Mouse (Mus musculus): ENCODE data around the gene Slc39a11. TPM values are rescaled to one million over a fixed set of nuclear protein-coding genes. Genes with fewer than 3 reads are reported as not detected.

Slc39a11 gene
- total RNA-seq, 2 experiments from 2014 or later: 21.7 to 23.1 TPM

DNA sequence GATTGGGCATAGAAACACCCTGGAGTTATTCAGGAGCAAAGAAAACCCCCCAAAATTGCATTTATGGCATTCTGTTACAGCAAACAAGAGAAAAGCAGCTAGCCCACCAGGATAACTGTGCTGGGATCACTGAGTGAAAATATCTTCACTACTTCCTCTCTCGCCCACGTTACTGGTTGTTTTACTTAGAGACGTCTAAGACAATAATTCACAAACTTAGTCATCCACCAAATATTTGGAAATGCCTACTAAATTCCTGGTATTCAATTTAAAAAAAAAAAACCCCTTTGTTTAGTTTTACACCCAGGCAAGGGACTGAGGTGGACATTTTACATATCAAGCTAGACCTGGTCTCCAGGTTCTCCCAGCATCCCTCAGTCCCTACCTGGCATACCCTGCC lies 384.3 kb downstream of the Slc39a11 start:
- TF ChIP-seq CTCF (conservative IDR thresholded peaks at IDR 0.05): no peak
- no peak for DNase-seq (ENCODE audit: low spot score in 2 of 2)
- Histone ChIP-seq H3K4me3 (no peak overlapping the region), H3K27ac (0 out of 2 replicates have a peak overlapping the region, but pooled peaks have one; percentile 14)

DNA sequence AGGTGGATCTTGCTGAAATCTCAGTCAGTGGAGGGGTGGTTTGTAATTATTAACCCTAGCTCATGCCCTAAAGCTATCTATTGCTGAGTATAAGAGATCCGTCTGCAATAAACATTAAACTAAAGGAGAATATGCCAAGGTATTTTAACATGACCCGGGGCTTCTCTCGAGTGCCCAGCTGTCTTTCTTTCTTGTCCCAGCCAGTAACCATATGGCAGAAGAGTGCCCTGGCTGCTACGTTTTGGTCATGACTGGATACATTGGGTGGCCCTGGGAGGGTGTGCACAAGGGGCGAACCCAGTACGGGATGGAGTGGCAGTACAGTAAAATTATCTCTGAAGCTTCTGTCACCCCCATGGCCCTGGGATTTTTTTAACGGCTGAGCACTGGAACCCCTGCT lies 385.9 kb downstream of the Slc39a11 start:
- no peak overlapping the region for H3K27ac ChIP-seq
- TF ChIP-seq CTCF (conservative IDR thresholded peaks at IDR 0.05): no peak
- no peak overlapping the region for H3K4me3 ChIP-seq
- no peak for DNase-seq (ENCODE audit: low spot score in 2 of 2)

DNA sequence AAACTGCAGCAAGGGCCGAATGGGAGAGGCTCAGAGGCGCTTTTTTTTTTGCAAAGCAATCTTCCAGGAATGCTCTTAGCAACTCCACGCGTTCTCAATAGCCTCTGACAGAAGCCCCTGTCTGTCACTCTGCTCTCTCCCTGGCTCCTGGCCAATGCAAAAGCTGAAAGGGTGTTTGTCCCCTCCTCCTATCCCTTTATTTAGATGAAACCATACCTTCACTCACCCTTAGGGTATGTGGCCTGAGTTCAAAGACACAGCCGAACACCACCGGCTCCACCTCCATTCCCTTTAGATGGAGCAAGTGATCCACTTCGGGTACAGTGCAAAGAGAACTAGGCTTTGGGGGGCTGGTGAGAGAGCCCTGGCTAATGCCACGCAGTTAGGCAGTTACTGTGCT lies 387.8 kb downstream of the Slc39a11 start:
- DNase-seq (ENCODE audit: low spot score in 2 of 2): no peak
- TF ChIP-seq CTCF (conservative IDR thresholded peaks at IDR 0.05): no peak
- Histone ChIP-seq H3K27ac (no peak overlapping the region), H3K4me3 (no peak overlapping the region)

DNA sequence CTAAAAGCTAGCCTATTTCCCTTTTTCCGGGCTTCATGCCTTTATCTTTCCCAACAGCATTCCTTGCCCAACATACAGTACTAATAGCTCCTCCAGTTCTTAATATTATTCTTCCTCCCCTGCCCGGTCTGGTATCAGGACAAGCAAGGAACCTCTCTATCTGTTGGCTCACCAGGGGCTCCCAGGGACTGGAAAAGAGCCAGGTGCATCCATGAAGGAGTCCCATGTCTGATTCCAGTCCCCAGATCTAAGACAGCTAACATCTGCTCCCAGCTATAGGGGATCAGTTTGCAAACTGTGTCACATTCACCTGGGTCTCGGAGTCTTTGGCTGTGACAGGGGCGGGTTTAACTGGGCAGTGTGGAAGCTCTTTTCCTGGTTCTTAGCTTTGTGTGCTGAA lies 388.5 kb downstream of the Slc39a11 start:
- no peak for TF ChIP-seq CTCF (conservative IDR thresholded peaks at IDR 0.05)
- no peak for DNase-seq (ENCODE audit: low spot score in 2 of 2)
- Histone ChIP-seq H3K4me3 (no peak overlapping the region), H3K27ac (no peak overlapping the region)

DNA sequence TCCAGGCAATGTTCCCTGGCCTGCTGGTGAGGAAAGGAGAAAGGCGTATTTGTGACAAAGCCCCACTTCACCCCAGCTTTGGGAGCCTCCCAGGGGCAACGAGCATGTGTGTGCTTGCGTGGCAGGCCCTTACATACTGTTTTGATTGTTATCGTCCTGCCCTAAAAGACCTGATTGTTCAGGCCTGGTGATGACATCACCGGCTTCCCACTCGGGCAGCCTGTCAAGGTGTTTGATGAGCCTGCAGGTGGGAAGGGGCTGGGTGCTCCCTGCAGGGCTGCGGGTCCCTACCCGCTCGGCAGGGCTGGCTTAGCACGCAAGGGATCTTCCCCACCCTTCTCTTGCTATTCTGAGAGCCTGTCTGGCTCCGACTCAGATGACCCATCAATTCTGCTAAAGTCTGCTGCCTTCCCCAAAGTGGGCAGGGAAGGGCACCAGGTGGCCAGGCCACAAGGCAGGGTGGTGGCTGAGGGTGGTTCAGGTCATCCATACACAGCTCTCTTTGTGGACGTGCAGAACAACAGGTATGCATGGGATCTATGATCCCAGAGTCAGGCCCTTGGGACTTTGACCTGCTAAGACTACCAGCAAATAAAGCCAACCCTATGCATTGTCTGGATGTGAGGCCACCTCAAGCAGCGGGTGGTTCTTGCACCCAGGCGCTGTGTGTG lies 390.0 kb downstream of the Slc39a11 start:
- Histone ChIP-seq H3K27ac (no peak overlapping the region), H3K4me3 (no peak overlapping the region)
- no peak for TF ChIP-seq CTCF (conservative IDR thresholded peaks at IDR 0.05)
- no peak for DNase-seq (ENCODE audit: low spot score in 2 of 2)

DNA sequence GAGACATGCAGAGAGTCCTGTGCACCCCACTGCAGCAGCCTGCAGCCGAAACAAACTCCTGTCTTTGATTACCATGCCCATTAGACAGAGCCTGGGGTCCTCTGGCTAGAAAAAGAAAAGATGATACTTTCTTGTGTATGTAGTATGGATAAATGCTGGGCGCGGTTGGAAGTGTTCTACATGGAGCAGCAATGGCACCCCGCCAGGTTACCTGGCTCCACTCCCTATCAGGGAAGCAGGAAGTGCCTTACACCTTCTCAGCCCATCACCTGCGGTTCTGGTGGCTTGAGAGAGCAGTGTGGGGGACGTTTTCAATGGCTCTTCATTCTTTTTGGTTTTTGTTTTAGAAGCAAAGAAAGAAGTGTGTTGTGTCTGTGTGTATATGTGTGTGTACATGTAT lies 391.9 kb downstream of the Slc39a11 start:
- no peak overlapping the region for H3K4me3 ChIP-seq
- no peak for DNase-seq (ENCODE audit: low spot score in 2 of 2)
- no peak for TF ChIP-seq CTCF (conservative IDR thresholded peaks at IDR 0.05)
- H3K27ac ChIP-seq: no peak overlapping the region

DNA sequence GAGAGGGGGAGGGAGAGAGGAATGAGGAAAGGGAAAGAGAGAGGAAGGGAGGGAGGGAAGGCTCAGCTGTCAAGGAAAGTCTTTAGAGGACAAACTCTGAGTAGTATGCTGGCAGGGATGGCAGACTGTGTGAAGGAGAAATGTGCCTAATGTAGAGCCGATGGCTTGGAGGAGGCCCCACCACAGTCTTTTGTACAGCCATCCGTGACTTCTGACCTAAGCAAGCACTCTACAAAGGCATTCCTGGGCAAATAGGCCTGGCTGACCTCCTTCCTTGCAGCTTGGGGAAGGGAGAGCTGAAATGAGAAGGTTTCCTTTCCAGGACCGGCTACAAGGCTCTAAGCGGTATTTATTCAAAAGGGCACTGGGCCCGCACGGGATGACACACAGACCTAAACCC lies 395.2 kb downstream of the Slc39a11 start:
- TF ChIP-seq CTCF (conservative IDR thresholded peaks at IDR 0.05): no peak
- H3K27ac ChIP-seq: no peak overlapping the region
- no peak for DNase-seq (ENCODE audit: low spot score in 2 of 2)

DNA sequence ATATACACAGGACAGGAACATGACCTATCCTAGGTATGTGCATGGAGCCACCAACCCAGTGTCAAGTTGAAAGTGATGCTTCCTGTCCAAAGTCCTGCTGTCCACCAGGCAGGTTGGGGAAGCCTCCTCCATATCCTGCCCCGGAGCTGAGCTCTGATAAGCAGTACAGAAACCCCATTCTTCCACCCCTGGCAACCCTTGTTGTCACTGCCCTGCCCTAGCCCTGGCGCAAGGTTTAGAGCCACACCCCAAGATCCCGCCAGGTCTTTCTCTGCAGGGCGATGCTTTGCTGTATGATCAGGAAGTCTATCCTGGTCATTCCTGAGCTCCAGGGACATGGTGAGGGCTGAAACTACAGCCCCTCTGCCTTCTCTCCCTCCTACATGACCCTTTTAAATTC lies 396.7 kb downstream of the Slc39a11 start:
- Histone ChIP-seq H3K27ac (no peak overlapping the region), H3K4me3 (no peak overlapping the region)
- no peak for DNase-seq (ENCODE audit: low spot score in 2 of 2)
- TF ChIP-seq CTCF (conservative IDR thresholded peaks at IDR 0.05): no peak

More for the DNA sequence above, 395.2 kb downstream of the Slc39a11 start:
- H3K4me3 ChIP-seq: no peak overlapping the region

DNA sequence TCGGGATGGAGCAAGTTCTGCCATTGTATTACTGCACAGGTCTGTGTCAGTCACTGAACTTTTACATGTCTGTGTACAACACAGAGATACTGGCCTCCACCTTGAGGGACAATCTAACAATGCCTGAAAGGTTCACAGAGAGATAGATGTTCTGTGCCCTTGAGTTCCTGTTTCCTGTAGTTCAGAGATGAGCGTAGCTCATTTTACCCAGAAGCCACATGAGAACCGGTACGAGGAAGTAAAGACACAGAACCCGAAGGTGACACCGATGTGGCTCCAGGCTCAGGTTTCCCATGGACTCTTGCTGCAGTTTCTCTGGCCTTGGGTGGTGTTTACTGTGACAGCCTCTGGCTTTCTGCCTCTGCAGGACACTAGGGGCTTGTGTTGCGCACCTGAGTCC lies 398.7 kb downstream of the Slc39a11 start:
- no peak for DNase-seq (ENCODE audit: low spot score in 2 of 2)
- no peak for TF ChIP-seq CTCF (conservative IDR thresholded peaks at IDR 0.05)
- Histone ChIP-seq H3K27ac (no peak overlapping the region), H3K4me3 (no peak overlapping the region)

DNA sequence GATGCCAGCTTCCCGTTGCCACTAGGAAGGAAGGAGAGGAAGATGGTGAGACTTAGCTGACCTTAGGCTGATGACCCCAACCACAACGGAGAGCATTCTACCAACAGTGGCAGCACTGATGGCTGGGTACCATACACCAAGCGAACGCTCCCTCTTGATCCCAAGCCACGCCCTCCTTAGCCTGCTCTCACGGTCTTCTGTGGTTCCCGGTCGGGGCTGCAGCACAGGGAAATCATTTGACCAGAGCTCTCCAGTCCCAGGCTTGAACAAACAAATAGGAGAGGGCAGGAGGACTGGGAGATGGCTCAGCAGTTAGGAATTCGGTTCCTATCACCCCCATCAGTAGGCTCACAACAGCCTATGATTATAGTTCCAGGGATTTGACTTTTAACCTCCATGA lies 403.4 kb downstream of the Slc39a11 start:
- Histone ChIP-seq H3K27ac (no peak overlapping the region), H3K4me3 (no peak overlapping the region)
- no peak for TF ChIP-seq CTCF (conservative IDR thresholded peaks at IDR 0.05)
- DNase-seq (ENCODE audit: low spot score in 2 of 2): no peak

DNA sequence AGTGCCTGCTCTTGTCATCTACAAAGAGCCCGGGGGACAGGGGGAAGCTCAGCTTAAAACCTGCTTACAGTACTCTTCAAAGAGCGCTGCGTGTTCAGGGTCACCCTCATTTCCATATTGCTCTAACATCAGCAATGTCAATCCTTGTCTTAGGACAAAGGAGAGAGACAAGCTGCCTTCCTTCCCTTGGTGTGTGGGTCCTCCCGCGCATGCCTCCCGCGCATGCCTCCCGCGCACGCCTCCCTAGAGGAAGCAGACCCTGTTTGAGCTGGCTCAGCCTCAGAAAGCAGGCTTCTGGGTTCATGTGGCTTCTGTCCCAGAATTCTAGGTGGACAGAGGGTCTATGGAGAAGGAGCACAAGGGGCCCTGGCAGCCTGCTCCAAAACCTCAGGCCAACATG lies 404.2 kb downstream of the Slc39a11 start:
- Histone ChIP-seq H3K27ac (no peak overlapping the region), H3K4me3 (no peak overlapping the region)
- TF ChIP-seq CTCF (conservative IDR thresholded peaks at IDR 0.05): no peak
- DNase-seq (ENCODE audit: low spot score in 2 of 2): no peak

DNA sequence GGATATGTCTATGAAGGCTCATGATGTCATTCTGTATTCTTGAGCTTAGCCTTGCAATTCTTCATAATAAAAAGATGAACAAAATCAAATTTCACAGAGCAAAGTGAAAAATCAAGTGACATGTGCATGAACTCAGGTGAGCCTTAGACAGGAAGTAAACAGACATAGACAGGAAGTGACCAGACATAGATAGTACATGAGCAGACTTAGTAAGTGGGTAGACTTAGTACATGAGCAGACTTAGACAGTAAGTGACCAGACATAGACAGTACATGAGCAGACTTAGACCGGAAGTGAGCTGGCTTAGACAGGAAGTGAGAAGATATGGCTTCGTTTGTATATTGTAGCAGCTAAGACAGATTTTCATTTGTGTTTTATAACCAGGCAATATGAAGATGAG lies 415.4 kb downstream of the Slc39a11 start:
- no peak overlapping the region for H3K4me3 ChIP-seq
- TF ChIP-seq CTCF (conservative IDR thresholded peaks at IDR 0.05): no peak
- H3K27ac ChIP-seq: no peak overlapping the region
- no peak for DNase-seq (ENCODE audit: low spot score in 2 of 2)

DNA sequence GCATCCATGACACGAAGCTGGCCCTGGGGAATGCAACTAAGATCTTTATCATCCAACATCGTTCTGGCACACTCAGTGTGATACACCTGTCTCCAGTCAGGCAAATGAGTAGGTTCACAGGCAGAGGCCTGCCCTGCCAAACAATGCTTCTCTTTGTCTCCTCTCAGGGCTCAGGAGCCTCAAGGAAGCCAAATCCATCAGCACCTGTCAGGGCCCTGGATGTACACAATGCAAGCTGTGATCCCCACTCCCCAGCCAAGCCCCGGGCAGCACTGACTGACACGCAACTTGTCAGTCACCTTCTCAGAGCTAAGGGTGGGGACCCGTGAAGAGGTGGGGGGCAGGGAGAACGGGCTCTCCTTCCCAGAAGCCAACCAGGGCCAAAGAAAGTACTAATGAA lies 417.8 kb downstream of the Slc39a11 start:
- H3K4me3 ChIP-seq: no peak overlapping the region
- H3K27ac ChIP-seq: no peak overlapping the region
- no peak for DNase-seq (ENCODE audit: low spot score in 2 of 2)
- TF ChIP-seq CTCF (conservative IDR thresholded peaks at IDR 0.05): no peak

DNA sequence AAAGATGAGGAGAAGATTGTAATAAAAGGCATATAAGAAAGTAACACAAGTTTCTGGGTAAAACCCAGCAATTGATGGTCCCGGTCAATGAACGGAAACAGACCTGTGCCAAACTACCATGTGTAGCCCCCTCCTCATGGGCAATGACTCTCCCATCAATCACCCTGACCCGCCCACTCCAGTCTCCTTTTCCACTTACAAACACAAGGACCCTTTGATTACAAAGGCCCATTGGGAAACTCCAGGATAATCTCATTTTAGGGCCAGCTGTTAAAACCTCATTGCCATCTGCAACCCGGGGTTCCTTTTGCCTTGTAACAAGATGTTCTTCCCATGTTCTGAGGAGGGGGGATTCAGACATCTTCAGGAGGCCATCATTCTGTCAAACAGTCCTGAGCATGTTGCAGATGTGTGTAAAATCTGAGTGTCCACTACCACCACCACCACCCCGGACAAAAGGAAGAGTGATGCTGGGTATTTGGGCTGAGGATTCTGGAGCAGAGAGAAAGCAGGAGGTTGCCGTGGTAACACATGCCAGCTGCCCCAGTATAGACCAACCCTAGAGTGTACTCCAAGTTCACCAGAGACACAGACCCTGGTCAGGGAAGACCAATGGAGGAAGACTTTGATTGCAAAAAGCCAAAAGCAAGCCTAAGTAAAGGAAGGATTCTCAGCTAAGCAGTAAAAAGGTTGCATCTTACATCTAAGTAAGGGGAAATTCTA lies 419.3 kb downstream of the Slc39a11 start:
- Histone ChIP-seq H3K27ac (no peak overlapping the region), H3K4me3 (no peak overlapping the region)
- no peak for TF ChIP-seq CTCF (conservative IDR thresholded peaks at IDR 0.05)
- DNase-seq (ENCODE audit: low spot score in 2 of 2): no peak

Data from layer of hippocampus, adult 2 months (tissue).